Mouse (Mus musculus) thymus, adult 2 months (tissue): ENCODE measurements around the gene Med25. TPM values are rescaled to one million over a fixed set of nuclear protein-coding genes. Genes with fewer than 3 reads are reported as not detected.
A peak's percentile ranks its signal among the peaks of the same experiment; 100 is the strongest.

Experiments
- DNase-seq: peaks from one replicate; pipeline ENCODE4 v3.0.0; 2021
- H3K27ac ChIP-seq: fragments of 200-500 bp; 2 replicates; pipeline ENCODE4 v1.5.1; 2012; ENCODE audit warnings: low read length, control low read depth; ENCODE audit not compliant: control insufficient read depth, insufficient read depth
- H3K27me3 ChIP-seq: fragments of 200-500 bp; 2 replicates; pipeline ENCODE4 v1.6.1; 2012; ENCODE audit warnings: mild to moderate bottlenecking, low read length, moderate library complexity, mixed read lengths; ENCODE audit not compliant: control insufficient read depth, insufficient read depth
- H3K36me3 ChIP-seq: fragments of 200-500 bp; 2 replicates; pipeline ENCODE4 v1.6.1; 2012; ENCODE audit warnings: mild to moderate bottlenecking, low read length, moderate library complexity; ENCODE audit not compliant: control insufficient read depth, insufficient read depth
- H3K4me1 ChIP-seq: fragments of 200-500 bp; replicated peaks from 2 replicates; pipeline ENCODE4 v1.6.1; 2012; ENCODE audit warnings: low read length; ENCODE audit not compliant: control insufficient read depth, insufficient read depth
- H3K4me3 ChIP-seq: fragments of 200-500 bp; 2 replicates; pipeline ENCODE4 v1.5.1; 2012; ENCODE audit warnings: mild to moderate bottlenecking, low read length, control low read depth, moderate library complexity; ENCODE audit not compliant: control insufficient read depth, insufficient read depth
- CTCF ChIP-seq: fragments of 200-500 bp; IDR thresholded peaks from 2 replicates; pipeline ENCODE4 v1.5.1; 2012; ENCODE audit warnings: mild to moderate bottlenecking, control low read depth, low read length, moderate library complexity, borderline replicate concordance; ENCODE audit not compliant: control insufficient read depth, poor library complexity, insufficient read depth; ENCODE audit errors: extremely low read depth
- POLR2A ChIP-seq: fragments of 200-500 bp; IDR thresholded peaks from 2 replicates; pipeline ENCODE4 v1.6.1; 2012; ENCODE audit warnings: mild to moderate bottlenecking, low read length, control low read depth, moderate library complexity; ENCODE audit not compliant: control insufficient read depth, poor library complexity, insufficient read depth; ENCODE audit errors: extremely low read depth
- WGBS: fragments of 180-500 bp; shearing (Covaris S2); methylation state at CpG from one replicate; pipeline ENCODE4 v1.1.7; 2018; 5-methylcytosine and 5-hydroxymethylcytosine counted together
- polyA plus RNA-seq: library from polyadenylated mRNA; depleted of rRNA; stranded (reverse); fragments of >200 nt; gene quantifications from 2 replicates; pipeline ENCODE4 v1.2.3, GENCODE M21; 2012; rRNA removed

Med25 gene
- polyA plus RNA-seq, 1 experiment, result 220 TPM

GRCm38 (mm10) chr7:44836016-44836404 lies 56.5 kb downstream of the Med25 start:
- Histone ChIP-seq H3K36me3 (peaks cover 9% of the 10 kb centered on the region), H3K4me3 (peak overlapping the region; percentile 19; the same call in 1 of the 2 replicates), H3K27ac (no peak overlapping the region)

GRCm38 (mm10) chr7:44835373-44836015 lies 57.0 kb downstream of the Med25 start:
- WGBS, result 92% methylated on average over 1 of the region's 1 CpGs
- peaks cover 11% of the 10 kb centered on the region for H3K4me1 ChIP-seq
- peaks cover 2% of the 10 kb centered on the region; the same call in 1 of the 2 replicates for H3K27me3 ChIP-seq
- TF ChIP-seq CTCF, result no peak
- TF ChIP-seq POLR2A, result no peak
- H3K27ac ChIP-seq, result no peak overlapping the region
- peaks cover 11% of the 10 kb centered on the region for H3K36me3 ChIP-seq
- no peak overlapping the region for H3K4me3 ChIP-seq
- DNase-seq, result no peak

More at GRCm38 (mm10) chr7:44836016-44836404, 56.5 kb downstream of the Med25 start:
- no peak for TF ChIP-seq CTCF
- no peak for TF ChIP-seq POLR2A
- no peak for DNase-seq
- peaks cover 2% of the 10 kb centered on the region; the same call in 1 of the 2 replicates for H3K27me3 ChIP-seq
- 58% methylated on average over 3 of the region's 3 CpGs for WGBS
- H3K4me1 ChIP-seq, result peaks cover 11% of the 10 kb centered on the region

GRCm38 (mm10) chr7:44832763-44833162 lies 59.7 kb downstream of the Med25 start:
- no peak for DNase-seq
- no peaks in the 10 kb centered on the region for H3K27me3 ChIP-seq
- WGBS, result 92% methylated on average over 4 of the region's 4 CpGs
- H3K4me1 ChIP-seq, result no peaks in the 10 kb centered on the region; the same call in 1 of the 2 replicates
- H3K36me3 ChIP-seq, result peaks cover 31% of the 10 kb centered on the region
- no peak overlapping the region for H3K4me3 ChIP-seq
- TF ChIP-seq CTCF (no peak), POLR2A (no peak)
- H3K27ac ChIP-seq, result no peak overlapping the region

- Histone ChIP-seq H3K27me3 (no peaks in the 10 kb centered on the region), H3K4me3 (no peak overlapping the region), H3K36me3 (peaks cover 31% of the 10 kb centered on the region), H3K4me1 (peaks cover 3% of the 10 kb centered on the region), H3K27ac (no peak overlapping the region)
- 85% methylated on average over 5 of the region's 5 CpGs for WGBS
- TF ChIP-seq POLR2A, result no peak
- TF ChIP-seq CTCF, result no peak
- no peak for DNase-seq
Measured at GRCm38 (mm10) chr7:44828706-44829105, 63.8 kb downstream of the Med25 start.

GRCm38 (mm10) chr7:44826771-44827170 lies 65.7 kb downstream of the Med25 start:
- Histone ChIP-seq H3K4me3 (no peak overlapping the region), H3K27me3 (no peaks in the 10 kb centered on the region), H3K36me3 (peaks cover 31% of the 10 kb centered on the region), H3K4me1 (peaks cover 3% of the 10 kb centered on the region), H3K27ac (no peak overlapping the region)
- no peak for DNase-seq
- 91% methylated on average over 3 of the region's 3 CpGs for whole genome bisulfite sequencing
- TF ChIP-seq POLR2A (no peak), CTCF (no peak)

Other genes starting within 250 kb of the Med25 start
- gene Myh14, start 221.9 kb downstream of the Med25 start, polyA plus RNA-seq, result 1.9 and 3.7 TPM in 2 replicates
- not detected in 2 replicates for gene Izumo2, start 184.0 kb downstream of the Med25 start, polyA plus RNA-seq
- 105 and 111 TPM in 2 replicates for gene Vrk3, start 144.3 kb downstream of the Med25 start, polyA plus RNA-seq
- 1.1 TPM in 2 replicates for gene Zfp473, start 141.7 kb downstream of the Med25 start, polyA plus RNA-seq
- 189 and 223 TPM in 2 replicates for gene Nup62, start 76.6 kb downstream of the Med25 start, polyA plus RNA-seq
- gene Il4i1, start 76.3 kb downstream of the Med25 start, polyA plus RNA-seq, result 71.7 and 74.4 TPM in 2 replicates
- gene Atf5, start 76.1 kb downstream of the Med25 start, polyA plus RNA-seq, result 76.5 and 102 TPM in 2 replicates
- 91.4 and 120 TPM in 2 replicates for gene Akt1s1, start 43.7 kb downstream of the Med25 start, polyA plus RNA-seq
- 138 and 151 TPM in 2 replicates for gene Tbc1d17, start 43.6 kb downstream of the Med25 start, polyA plus RNA-seq
- gene Pnkp, start 35.6 kb downstream of the Med25 start, polyA plus RNA-seq, result 110 and 135 TPM in 2 replicates
- gene Ptov1, start 22.9 kb downstream of the Med25 start, polyA plus RNA-seq, result 316 and 338 TPM in 2 replicates
- gene Fuz, start 3.4 kb upstream of the Med25 start, polyA plus RNA-seq, result 60.9 and 73.3 TPM in 2 replicates
- 133 and 147 TPM in 2 replicates for gene Ap2a1, start 36.8 kb upstream of the Med25 start, polyA plus RNA-seq
- gene Tsks, start 50.5 kb upstream of the Med25 start, polyA plus RNA-seq, result 0.29 and 1.0 TPM in 2 replicates
- gene Cpt1c, start 82.1 kb upstream of the Med25 start, polyA plus RNA-seq, result 4.4 and 6.8 TPM in 2 replicates
- gene Prmt1, start 93.9 kb upstream of the Med25 start, polyA plus RNA-seq, result 242 and 260 TPM in 2 replicates
- gene Irf3, start 104.9 kb upstream of the Med25 start, polyA plus RNA-seq, result 227 and 277 TPM in 2 replicates
- gene Bcl2l12, start 106.0 kb upstream of the Med25 start, polyA plus RNA-seq, result 85.6 and 87.4 TPM in 2 replicates
- gene Scaf1, start 123.7 kb upstream of the Med25 start, polyA plus RNA-seq, result 118 and 131 TPM in 2 replicates
- 41.7 and 62.3 TPM in 2 replicates for gene Rras, start 125.2 kb upstream of the Med25 start, polyA plus RNA-seq
- 32.7 and 43.5 TPM in 2 replicates for gene Prr12, start 160.2 kb upstream of the Med25 start, polyA plus RNA-seq
- gene Nosip, start 169.7 kb upstream of the Med25 start, polyA plus RNA-seq, result 159 and 165 TPM in 2 replicates
- gene Prrg2, start 170.0 kb upstream of the Med25 start, polyA plus RNA-seq, result 32.4 and 40.5 TPM in 2 replicates
- 22.2 and 34.9 TPM in 2 replicates for gene Rcn3, start 199.5 kb upstream of the Med25 start, polyA plus RNA-seq
- 30.8 and 38.9 TPM in 2 replicates for gene Fcgrt, start 211.1 kb upstream of the Med25 start, polyA plus RNA-seq
- 343 and 363 TPM in 2 replicates for gene Rps11, start 231.7 kb upstream of the Med25 start, polyA plus RNA-seq
- 4,999 and 5,006 TPM in 2 replicates for gene Rpl13a, start 236.0 kb upstream of the Med25 start, polyA plus RNA-seq
- 0.27 and 0.91 TPM in 2 replicates for gene Gm45713, start 243.5 kb upstream of the Med25 start, polyA plus RNA-seq
- 177 and 207 TPM in 2 replicates for gene Flt3l, start 243.7 kb upstream of the Med25 start, polyA plus RNA-seq